Mouse (Mus musculus): Measurements from ENCODE around the gene Tmem191c.

Gene Tmem191c

GRCm38 (mm10) chr16:17266113-17266512, 9.8 kb upstream of the Tmem191c start:
- no peak for DNase-seq (ENCODE audit: low spot score)

- DNase-seq (ENCODE audit: low spot score), result no peak
These were observed 7.9 kb upstream of the Tmem191c start for GRCm38 (mm10) chr16:17267937-17268336.

GRCm38 (mm10) chr16:17269872-17270271, 6.0 kb upstream of the Tmem191c start:
- DNase-seq (ENCODE audit: low spot score), result no peak

- DNase-seq (ENCODE audit: low spot score), result no peak
These were observed 4.8 kb upstream of the Tmem191c start for GRCm38 (mm10) chr16:17271124-17271523.

- DNase-seq (ENCODE audit: low spot score), result no peak
These were observed 4.0 kb upstream of the Tmem191c start for GRCm38 (mm10) chr16:17271856-17272255.

GRCm38 (mm10) chr16:17276164-17277151, 581 bp downstream of the Tmem191c start:
- DNase-seq (ENCODE audit: low spot score), result peak; percentile 59

GRCm38 (mm10) chr16:17277342-17278211, 1.7 kb downstream of the Tmem191c start:
- DNase-seq (ENCODE audit: low spot score), result no peak

GRCm38 (mm10) chr16:17280471-17280870, 4.6 kb downstream of the Tmem191c start:
- DNase-seq (ENCODE audit: low spot score), result no peak

GRCm38 (mm10) chr16:17283151-17283550, 7.3 kb downstream of the Tmem191c start:
- no peak for DNase-seq (ENCODE audit: low spot score)

- no peak for DNase-seq (ENCODE audit: low spot score)
These were observed 11.2 kb downstream of the Tmem191c start for GRCm38 (mm10) chr16:17287103-17287502.

- no peak for DNase-seq (ENCODE audit: low spot score)
These were observed 15.1 kb downstream of the Tmem191c start for GRCm38 (mm10) chr16:17291016-17291415.

GRCm38 (mm10) chr16:17292751-17293150, 16.9 kb downstream of the Tmem191c start:
- DNase-seq (ENCODE audit: low spot score), result peak; percentile 37

- no peak for DNase-seq (ENCODE audit: low spot score)
These were observed 24.9 kb downstream of the Tmem191c start for GRCm38 (mm10) chr16:17300818-17301217.

- DNase-seq (ENCODE audit: low spot score), result no peak
These were observed 27.8 kb downstream of the Tmem191c start for GRCm38 (mm10) chr16:17303521-17304245.

- no peak for DNase-seq (ENCODE audit: low spot score)
These were observed 31.6 kb downstream of the Tmem191c start for GRCm38 (mm10) chr16:17307461-17307860.

GRCm38 (mm10) chr16:17309036-17309435, 33.2 kb downstream of the Tmem191c start:
- DNase-seq (ENCODE audit: low spot score), result no peak

- no peak for DNase-seq (ENCODE audit: low spot score)
These were observed 36.7 kb downstream of the Tmem191c start for GRCm38 (mm10) chr16:17312531-17312930.

- DNase-seq (ENCODE audit: low spot score), result no peak
These were observed 40.7 kb downstream of the Tmem191c start for GRCm38 (mm10) chr16:17316554-17316953.

- no peak for DNase-seq (ENCODE audit: low spot score)
These were observed 45.6 kb downstream of the Tmem191c start for GRCm38 (mm10) chr16:17321481-17321880.

- DNase-seq (ENCODE audit: low spot score), result no peak
These were observed 48.9 kb downstream of the Tmem191c start for GRCm38 (mm10) chr16:17324745-17325144.

- DNase-seq (ENCODE audit: low spot score), result no peak
These were observed 50.2 kb downstream of the Tmem191c start for GRCm38 (mm10) chr16:17326064-17326463.
